Mouse (Mus musculus) intestine, postnatal 0 days (tissue): Measurements from ENCODE around the gene Nemp1. TPM values are rescaled to one million over a fixed set of nuclear protein-coding genes. Genes with fewer than 3 reads are reported as not detected.
A peak's percentile ranks its signal among the peaks of the same experiment; 100 is the strongest.

Experiments
- ATAC-seq: fragments of 200-750 bp; cut with Nextera tagmentation; 2 replicates; pipeline ENCODE4 v1.8.0; 2017; ENCODE audit warnings: mild to moderate bottlenecking, moderate TSS enrichment, moderate library complexity
- H3K27ac ChIP-seq: fragments of 300-500 bp; sonication (generic); 2 replicates; pipeline ENCODE4 v1.5.1; 2014; ENCODE audit warnings: mild to moderate bottlenecking, low read depth, low read length, moderate library complexity
- H3K27me3 ChIP-seq: fragments of 300-500 bp; sonication (generic); replicated peaks from 2 replicates; pipeline ENCODE4 v1.6.1; 2014; ENCODE audit warnings: low read length, mixed read lengths; ENCODE audit not compliant: control insufficient read depth, insufficient read depth
- H3K36me3 ChIP-seq: fragments of 300-500 bp; sonication (generic); 2 replicates; pipeline ENCODE4 v1.6.1; 2014; ENCODE audit warnings: mild to moderate bottlenecking, moderate library complexity; ENCODE audit not compliant: control insufficient read depth, insufficient read depth
- H3K4me1 ChIP-seq: fragments of 300-500 bp; sonication (generic); replicated peaks from 2 replicates; pipeline ENCODE4 v1.6.1; 2014; ENCODE audit warnings: antibody characterized with exemption, low read length, mixed read lengths; ENCODE audit not compliant: control insufficient read depth, insufficient read depth
- H3K4me2 ChIP-seq: fragments of 300-500 bp; sonication (generic); replicated peaks from 2 replicates; pipeline ENCODE4 v1.6.1; 2014; ENCODE audit warnings: low read depth, mild to moderate bottlenecking, moderate library complexity
- H3K4me3 ChIP-seq: fragments of 300-500 bp; sonication (generic); 2 replicates; pipeline ENCODE4 v1.5.1; 2014; ENCODE audit warnings: low read depth, low read length
- H3K9ac ChIP-seq: fragments of 300-500 bp; sonication (generic); 2 replicates; pipeline ENCODE4 v1.6.1; 2014; ENCODE audit warnings: mild to moderate bottlenecking, low read depth, low read length
- H3K9me3 ChIP-seq: fragments of 300-500 bp; sonication (generic); 2 replicates; pipeline ENCODE4 v1.6.1; 2016; ENCODE audit warnings: mixed run types; ENCODE audit not compliant: control insufficient read depth
- CTCF ChIP-seq: sonication (generic); IDR thresholded peaks from 2 replicates; pipeline ENCODE4 v1.5.1; 2016; ENCODE audit warnings: low read depth, mild to moderate bottlenecking, control low read depth, antibody characterized with exemption, moderate library complexity
- WGBS: fragments of 180-500 bp; shearing (Covaris S2); extraction: QIAGEN DNeasy Blood & Tissue Kit; methylation state at CpG from one replicate; pipeline ENCODE4 v1.1.7; 2014; 5-methylcytosine and 5-hydroxymethylcytosine counted together
- polyA plus RNA-seq: library from polyadenylated mRNA; unstranded; fragments of >200 nt; fragmentation: Nextera tagmentation; extraction: Ambion mirVana; gene quantifications from 2 replicates; pipeline ENCODE4 v1.2.1, GENCODE M21; 2015

The Nemp1 gene
- polyA plus RNA-seq, 1 experiment from 2014 or later: 2.9 TPM

- Histone ChIP-seq H3K4me1 (no peaks in the 10 kb centered on the region), H3K27ac (no peak overlapping the region), H3K9ac (no peak overlapping the region), H3K9me3 (no peaks in the 10 kb centered on the region), H3K36me3 (peaks cover 19% of the 10 kb centered on the region; the same call in 1 of the 2 replicates), H3K27me3 (no peaks in the 10 kb centered on the region), H3K4me2 (no peak overlapping the region), H3K4me3 (no peak overlapping the region)
- TF ChIP-seq CTCF: peak; percentile 81
- WGBS: 41% methylated on average over 2 of the region's 2 CpGs
- ATAC-seq: no peak
Measured at GRCm38 (mm10) chr10:127694636-127695035, 27.9 kb downstream of the Nemp1 start.

GRCm38 (mm10) chr10:127695775-127696174 is 29.1 kb downstream of the Nemp1 start:
- peaks cover 20% of the 10 kb centered on the region; the same call in 1 of the 2 replicates for H3K36me3 ChIP-seq
- no peaks in the 10 kb centered on the region for H3K27me3 ChIP-seq
- H3K9ac ChIP-seq: no peak overlapping the region
- H3K9me3 ChIP-seq: no peaks in the 10 kb centered on the region
- ATAC-seq: peak; percentile 89
- 62% methylated on average over 7 of the region's 7 CpGs for WGBS
- H3K4me2 ChIP-seq: peak overlapping the region; percentile 24; the same call in 1 of the 2 replicates
- H3K27ac ChIP-seq: peak overlapping the region; percentile 66
- H3K4me3 ChIP-seq: no peak overlapping the region
- no peaks in the 10 kb centered on the region for H3K4me1 ChIP-seq
- no peak for TF ChIP-seq CTCF

DNA sequence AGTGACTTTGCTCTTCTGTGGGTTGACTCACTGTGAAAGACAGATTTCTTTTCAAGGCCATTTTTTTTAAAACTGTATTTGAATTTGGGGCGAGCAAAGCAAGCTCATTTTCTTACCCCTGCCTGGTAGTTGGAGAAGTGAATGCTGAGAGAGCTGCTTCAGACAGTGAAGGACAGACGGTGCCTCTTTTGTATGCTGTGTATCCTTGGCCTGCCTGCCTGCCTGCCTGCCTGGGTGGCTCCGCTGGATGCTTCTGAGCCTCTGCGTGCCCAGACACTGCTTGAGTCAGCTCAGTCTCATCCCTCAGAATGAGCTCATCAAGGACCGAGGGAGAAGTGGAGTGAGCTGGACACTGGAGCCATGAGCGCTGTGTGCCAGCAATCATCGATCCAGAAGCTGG is 32.3 kb downstream of the Nemp1 start:
- no peak for ATAC-seq
- Histone ChIP-seq H3K27ac (no peak overlapping the region), H3K4me2 (no peak overlapping the region), H3K27me3 (no peaks in the 10 kb centered on the region), H3K9me3 (no peaks in the 10 kb centered on the region), H3K9ac (no peak overlapping the region), H3K36me3 (peaks cover 12% of the 10 kb centered on the region; the same call in 1 of the 2 replicates), H3K4me3 (no peak overlapping the region), H3K4me1 (0 out of 2 replicates have a peak, but pooled peaks cover 4% of the 10 kb centered on the region)
- no peak for TF ChIP-seq CTCF
- WGBS: 88% methylated on average over 7 of the region's 7 CpGs

- peak overlapping the region; percentile 37 for H3K4me3 ChIP-seq
- peaks cover 24% of the 10 kb centered on the region for H3K36me3 ChIP-seq
- peak overlapping the region; percentile 62 for H3K4me2 ChIP-seq
- WGBS: 11% methylated on average over 4 of the region's 4 CpGs
- peak; percentile 77 for ATAC-seq
- H3K27ac ChIP-seq: peak overlapping the region; percentile 70
- H3K9ac ChIP-seq: peak overlapping the region; percentile 40; the same call in 1 of the 2 replicates
- no peaks in the 10 kb centered on the region for H3K27me3 ChIP-seq
- TF ChIP-seq CTCF: no peak
- no peaks in the 10 kb centered on the region for H3K9me3 ChIP-seq
- H3K4me1 ChIP-seq: peaks cover 5% of the 10 kb centered on the region; the same call in 1 of the 2 replicates
Measured at GRCm38 (mm10) chr10:127703299-127703698, 36.6 kb downstream of the Nemp1 start.

DNA sequence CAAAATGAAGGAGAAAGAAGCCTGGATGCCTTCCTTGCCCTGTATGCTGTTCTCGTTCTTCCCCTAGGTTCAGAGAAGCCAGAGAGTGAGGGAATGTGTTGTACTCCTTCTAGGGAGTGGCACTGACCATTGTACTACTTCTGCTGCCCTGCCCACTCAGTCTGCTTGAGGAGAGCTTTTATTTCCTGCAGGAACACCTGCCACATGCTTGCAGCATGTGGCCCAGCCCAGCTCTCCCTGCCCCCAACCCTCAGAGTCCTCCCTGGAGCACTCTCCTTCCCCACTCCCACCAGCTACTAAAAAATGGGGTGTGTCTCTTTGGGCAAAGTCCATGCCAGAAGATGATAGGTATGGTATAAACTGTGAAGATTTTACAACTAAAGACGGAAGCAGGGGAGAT is 37.6 kb downstream of the Nemp1 start:
- Histone ChIP-seq H3K9me3 (no peaks in the 10 kb centered on the region), H3K27ac (peak overlapping the region; percentile 70; the same call in 1 of the 2 replicates), H3K4me1 (peaks cover 5% of the 10 kb centered on the region; the same call in 1 of the 2 replicates), H3K27me3 (no peaks in the 10 kb centered on the region), H3K9ac (0 out of 2 replicates have a peak overlapping the region, but pooled peaks have one; percentile 40), H3K4me3 (peak overlapping the region; percentile 37), H3K36me3 (peaks cover 27% of the 10 kb centered on the region), H3K4me2 (peak overlapping the region; percentile 62)
- 32% methylated on average over 2 of the region's 2 CpGs for WGBS
- TF ChIP-seq CTCF: no peak
- ATAC-seq: peak; percentile 88

DNA sequence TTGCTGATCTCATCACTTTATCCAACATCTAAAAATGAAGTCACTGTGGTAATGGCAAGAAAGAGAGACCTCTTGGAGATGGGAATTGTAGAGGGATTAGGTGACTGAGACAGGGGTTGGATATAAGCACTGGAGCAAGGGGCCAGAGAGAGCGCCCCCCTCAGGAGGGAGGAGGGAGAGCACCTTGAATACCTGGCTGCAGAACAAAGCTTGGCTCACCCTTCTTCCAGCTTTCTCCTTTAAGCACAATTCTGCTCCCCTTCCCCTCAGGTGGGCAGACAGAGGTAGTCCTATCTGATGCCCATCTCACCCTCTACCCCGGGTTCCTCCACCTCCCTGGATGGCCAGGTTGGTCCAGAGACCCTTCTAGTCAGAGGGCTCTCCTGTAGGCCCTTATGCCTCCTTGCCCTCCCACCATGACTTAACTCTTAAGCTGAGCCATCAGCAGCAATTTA is 38.1 kb downstream of the Nemp1 start, which contains the start of gene Myo1a:
Myo1a (plus strand) TSS at position 405 of the 455 bp plus-strand sequence.
- no peak for ATAC-seq
- Histone ChIP-seq H3K4me1 (peaks cover 5% of the 10 kb centered on the region; the same call in 1 of the 2 replicates), H3K9me3 (no peaks in the 10 kb centered on the region), H3K4me2 (peak within 1 kb of the TSS; percentile 62), H3K27ac (peak within 1 kb of the TSS; percentile 70), H3K4me3 (peak within 1 kb of the TSS; percentile 37), H3K36me3 (peaks cover 24% of the 10 kb centered on the region), H3K27me3 (no peaks in the 10 kb centered on the region), H3K9ac (0 out of 2 replicates have a peak within 1 kb of the TSS, but pooled peaks have one; percentile 40)
- whole genome bisulfite sequencing: 60% methylated on average over 2 of the region's 2 CpGs
- TF ChIP-seq CTCF: peak; percentile 63
